Mouse (Mus musculus) G1E-ER4 (cell line): Measurements from ENCODE around the gene Tceal3. TPM values are rescaled to one million over a fixed set of nuclear protein-coding genes. Genes with fewer than 3 reads are reported as not detected.

Source experiments
- GATA1 ChIP-seq: IDR thresholded peaks from one replicate; pipeline ENCODE4 v1.8.0; 2012; ENCODE audit warnings: low read length, inconsistent platforms
- polyA plus RNA-seq: library from polyadenylated mRNA; stranded (reverse); fragments of >175 nt; gene quantifications from 2 replicates; pipeline ENCODE4 v1.2.3, GENCODE M21; 2012

Tceal3 gene
- polyA plus RNA-seq, 1 experiment: not detected

DNA sequence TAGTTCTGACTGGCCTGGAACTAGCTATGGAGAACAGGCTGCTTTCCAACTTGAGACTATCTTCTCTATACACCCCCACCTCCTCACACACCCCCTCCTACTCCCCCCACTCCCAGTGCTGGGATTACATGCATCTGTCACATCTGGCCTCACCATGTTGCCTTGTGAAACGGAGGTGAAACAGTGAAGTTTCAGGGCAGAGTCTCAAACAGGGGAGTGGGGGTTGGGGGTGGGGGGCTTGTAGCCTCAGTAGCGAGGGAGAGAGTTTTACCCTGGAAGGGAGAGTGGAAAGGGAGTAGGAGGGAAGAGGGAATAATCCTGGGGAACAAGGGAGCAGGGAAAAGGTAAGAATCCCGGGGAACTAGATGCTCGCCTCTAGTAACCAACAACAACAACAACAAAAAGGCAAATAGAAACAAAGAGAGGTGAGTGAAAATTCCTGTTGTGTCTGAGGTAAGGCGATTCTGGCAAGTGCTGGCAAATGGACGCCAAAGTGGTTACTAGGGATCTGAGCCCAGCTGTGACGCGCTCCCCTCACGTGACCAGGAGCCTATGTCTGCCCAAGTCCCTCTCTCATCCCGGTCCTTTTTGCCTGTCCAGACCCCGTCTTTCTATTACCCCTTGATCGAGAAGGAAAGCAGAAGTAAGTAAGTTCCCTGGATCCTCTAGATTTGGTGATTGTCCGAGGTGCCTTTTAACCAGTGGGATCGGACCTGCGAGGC, 117.0 kb downstream of the Tceal3 start, which contains the start of gene Tceal1:
Tceal1 (plus strand) TSS at position 537 of the 722 bp plus-strand sequence.
- TF ChIP-seq GATA1: no peak

DNA sequence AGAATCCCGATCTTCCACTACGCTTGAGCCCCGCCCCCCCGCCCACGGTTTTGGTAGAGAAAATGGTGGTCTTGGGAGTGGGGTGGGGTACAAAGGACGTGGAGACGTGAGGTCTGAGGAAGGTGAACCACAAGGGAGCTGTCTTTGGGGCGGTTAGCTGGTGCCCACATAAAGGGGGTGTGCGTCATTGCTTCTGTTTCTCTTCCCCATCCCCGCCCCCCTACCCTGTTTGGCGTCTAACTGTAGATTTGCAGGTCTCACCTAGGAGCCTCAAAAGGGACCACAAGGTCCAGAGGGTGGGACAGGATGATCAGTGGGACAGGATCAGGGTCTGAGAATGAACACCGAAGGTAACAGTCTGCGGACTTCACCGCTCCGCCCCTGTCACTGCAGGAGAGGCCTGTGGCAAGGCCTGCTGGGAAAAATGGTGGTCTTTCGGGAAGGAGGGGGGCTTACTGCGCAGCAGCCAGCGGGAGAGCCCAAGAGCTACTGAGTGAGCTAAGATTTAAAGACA, 117.6 kb downstream of the Tceal3 start:
- TF ChIP-seq GATA1: no peak

DNA sequence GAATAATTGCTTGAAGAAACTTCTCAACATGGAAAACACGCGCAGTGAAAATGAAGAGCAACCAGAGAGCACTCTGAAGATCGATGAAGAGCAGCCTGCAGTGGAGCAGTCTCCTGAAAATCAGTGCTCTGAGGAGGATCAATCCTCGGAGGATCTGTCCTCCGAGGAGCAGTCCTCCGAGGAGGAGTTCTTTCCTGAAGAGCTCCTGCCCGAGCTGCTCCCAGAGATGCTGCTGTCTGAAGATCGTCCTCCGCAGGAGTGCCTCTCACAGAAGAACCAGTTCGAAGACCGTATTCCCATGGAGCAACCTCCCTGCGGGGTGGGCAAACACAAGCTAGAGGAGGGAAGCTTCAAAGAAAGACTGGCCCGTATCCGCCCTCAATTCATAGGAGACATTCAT, 118.1 kb downstream of the Tceal3 start:
- no peak for TF ChIP-seq GATA1

Other genes with a start within 250 kb of the Tceal3 start
- not detected in 2 replicates for gene Kir3dl1, start 72.8 kb upstream of the Tceal3 start, polyA plus RNA-seq
- not detected in 2 replicates for gene Kir3dl2, start 46.8 kb upstream of the Tceal3 start, polyA plus RNA-seq
- gene Tceal1, start 117.1 kb downstream of the Tceal3 start, polyA plus RNA-seq: not detected in 2 replicates
- gene Morf4l2, start 152.8 kb downstream of the Tceal3 start, polyA plus RNA-seq: 480 and 619 TPM in 2 replicates
- gene Glra4, start 189.3 kb downstream of the Tceal3 start, polyA plus RNA-seq: not detected in 2 replicates
- gene Plp1, start 231.8 kb downstream of the Tceal3 start, polyA plus RNA-seq: 0.11 and 0.13 TPM in 2 replicates